Mouse (Mus musculus) heart, adult 2 months (tissue): ENCODE measurements around the gene Slc22a3.

Experiments used
- CTCF ChIP-seq: fragments of 200-600 bp; IDR thresholded peaks from 2 replicates; pipeline ENCODE4 v1.8.1; 2022; ENCODE audit warnings: antibody characterized with exemption, mild to moderate bottlenecking, moderate library complexity
- POLR2A ChIP-seq: fragments of 200-500 bp; IDR thresholded peaks from 2 replicates; pipeline ENCODE4 v1.6.1; 2011; ENCODE audit warnings: mild to moderate bottlenecking, low read depth, low read length, control low read depth; ENCODE audit not compliant: insufficient read depth

DNA sequence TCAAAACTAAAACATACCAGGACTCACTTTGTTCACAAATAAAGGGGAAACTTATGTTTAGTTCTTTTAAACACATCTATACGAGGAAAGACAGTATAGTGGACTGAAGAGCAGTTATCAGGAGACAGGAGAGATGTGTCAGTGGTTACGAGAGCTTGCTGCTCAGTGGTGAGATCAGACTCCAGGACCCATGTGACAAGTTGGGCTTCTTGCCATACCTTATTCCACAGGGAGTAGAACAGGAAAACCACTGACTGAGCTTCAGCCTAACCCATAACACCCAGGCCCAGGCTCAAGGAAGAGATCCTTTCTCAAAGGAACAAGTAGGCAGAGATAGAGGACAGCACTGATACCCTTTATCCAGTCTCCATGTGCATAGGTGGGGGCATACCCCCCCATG is 62.9 kb downstream of the Slc22a3 start:
- TF ChIP-seq POLR2A (no peak), CTCF (no peak)
